Comparison of ENCODE assay signal across 8 mouse cellular contexts in genomic region chr8:70539077-70539813, GRCm38 (mm10). TPM values are rescaled to one million over a fixed set of nuclear protein-coding genes. Genes with fewer than 3 reads are reported as not detected.
DNase-seq lines count a peak whose midpoint lies in the region; ATAC-seq lines count a peak whose summit lies in the region.

Gene Ell, plus strand, starts transcription at chr8:70539457.

- H3K4me1 ChIP-seq in intestine, embryonic 14.5 days (replicated peaks; ENCODE audit: control insufficient read depth, insufficient read depth, low read length), result peaks cover 26% of the 10 kb centered on the region

- ATAC-seq in intestine, embryonic 14.5 days (replicated peaks; ENCODE audit: low FRiP score, low TSS enrichment, low read depth), result peak; percentile 91

- no peaks in the 10 kb centered on the region for H3K9me3 ChIP-seq in intestine, embryonic 14.5 days (ENCODE audit: control insufficient read depth, low read length)

- intact Hi-C loops in left cerebral cortex, postnatal 14 days (cut with DNase I), result no loop called here

- peak within 1 kb of the TSS; percentile 96 for H3K4me2 ChIP-seq in intestine, embryonic 14.5 days (ENCODE audit: low read length)

- H3K4me3 ChIP-seq in intestine, embryonic 14.5 days (ENCODE audit: low read depth, low read length), result peak within 1 kb of the TSS; percentile 79

- under 1% methylated on average over 58 of the region's 58 CpGs for WGBS in intestine, embryonic 14.5 days

- H3K27ac ChIP-seq in intestine, embryonic 14.5 days (ENCODE audit: low read depth), result peak within 1 kb of the TSS; percentile 94

- peaks cover 29% of the 10 kb centered on the region for H3K36me3 ChIP-seq in intestine, embryonic 14.5 days (ENCODE audit: control insufficient read depth, insufficient read depth, low read length)

- peak within 1 kb of the TSS; percentile 84 for H3K9ac ChIP-seq in intestine, embryonic 14.5 days (ENCODE audit: low read length)

- peak; percentile 99 for DNase-seq in adrenal gland, adult 18-20 months (ENCODE audit: low spot score in 2 of 2)
- peak; percentile 100 for DNase-seq in embryo, embryonic 11 days
- peak; percentile 100 for DNase-seq in gastrocnemius, postnatal 25 days
- peak; percentile 99 for DNase-seq in intestine, embryonic 14.5 days (ENCODE audit: low spot score)
- DNase-seq in left cerebral cortex, postnatal 14 days (ENCODE audit: low spot score in 2 of 2), result peak; percentile 100
- DNase-seq in mesoderm, embryonic 11.5 days (ENCODE audit: low read depth, low spot score), result peak; percentile 99
- peak; percentile 99 to 100 for DNase-seq in right cerebral cortex, postnatal 36 days (ENCODE audit: low spot score in 2 of 2)
- DNase-seq in yolk sac, embryonic 10.5 days (ENCODE audit: low spot score), result peak; percentile 99

- no peaks in the 10 kb centered on the region for H3K27me3 ChIP-seq in intestine, embryonic 14.5 days (replicated peaks; ENCODE audit: control insufficient read depth, insufficient read depth, low read length)

RNA-seq across cellular contexts. Expression of gene Ell, which starts in this region (rescaled TPM):
- total RNA-seq in adrenal gland, adult 18-20 months (2021), result 10 to 100 TPM; 23.1 to 26.6 TPM
- 10 to 100 TPM in 1 of 2 experiments, 1 to 10 TPM in 1; 8.1 to 19.3 TPM for total RNA-seq in gastrocnemius, postnatal 25 days (2021)
- polyA plus RNA-seq in intestine, embryonic 14.5 days (2014; fragmentation: Nextera tagmentation; extraction: Ambion mirVana), result 16.6 and 18.5 TPM in 2 replicates
- total RNA-seq in left cerebral cortex, postnatal 14 days (2021), result 10 to 100 TPM; 13.8 to 17.4 TPM

Comparison
In these comparisons a context has a peak if more than half of its experiments do, and no peak if none do; other contexts are left out.
1. Peak in every context shown above with its lines: DNase-seq, ATAC-seq, H3K4me3 ChIP-seq and H3K27ac ChIP-seq.